Mouse (Mus musculus) WW6 (cell line): ENCODE measurements around the gene Guca1b.
"Not testable (repeated sequence)": the region's sequence is repeated elsewhere in the genome, so short reads cannot be mapped to it uniquely, and the experiment has no call there.

Experiments used
- DNase-seq: peaks from one replicate; pipeline ENCODE4 v3.0.0-alpha.2; 2013; ENCODE audit warnings: low read depth, low spot score

Gene Guca1b

GRCm38 (mm10) chr17:47409897-47410861 is 25.0 kb downstream of the Guca1b start:
- DNase-seq: not testable (repeated sequence)

DNA sequence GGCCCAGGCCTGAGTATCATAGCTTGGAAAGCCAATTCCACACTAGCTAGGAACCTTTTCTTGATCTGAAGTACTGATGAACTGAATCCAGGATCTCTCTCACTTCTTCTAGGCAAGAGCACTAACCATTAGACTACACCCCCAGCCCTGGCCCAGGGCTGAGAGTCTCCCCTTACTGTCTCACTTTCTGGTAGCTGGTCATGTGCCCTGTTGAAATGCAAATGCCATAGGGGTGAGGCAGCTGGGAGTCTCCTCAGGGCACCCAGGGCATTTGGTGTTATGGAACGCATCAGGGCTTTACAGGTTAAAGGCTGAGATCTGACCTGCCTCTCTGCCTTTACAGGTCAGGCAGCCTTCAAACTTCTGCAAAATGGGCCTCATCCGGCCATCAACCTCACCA is 35.0 kb downstream of the Guca1b start:
- DNase-seq: no peak

DNA sequence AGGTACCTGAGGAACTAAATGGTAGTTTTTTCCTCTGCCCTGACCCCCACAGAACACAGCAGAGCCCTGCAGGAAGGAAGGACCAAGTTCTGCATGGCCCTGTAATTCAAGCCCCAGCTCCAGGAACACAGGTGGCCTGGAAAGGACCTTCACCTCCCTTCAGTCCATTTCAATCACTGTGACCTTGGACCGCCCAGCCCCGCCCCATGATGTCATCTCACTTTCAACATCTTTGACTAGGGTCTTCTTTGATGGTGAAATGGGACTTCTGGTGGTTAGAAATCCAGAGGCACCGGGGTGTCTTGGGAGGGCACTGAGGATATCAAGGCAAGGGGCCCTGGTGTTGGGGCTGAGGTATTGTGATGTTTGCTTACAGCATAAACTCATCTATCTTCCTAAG is 36.4 kb downstream of the Guca1b start:
- DNase-seq: no peak

DNA sequence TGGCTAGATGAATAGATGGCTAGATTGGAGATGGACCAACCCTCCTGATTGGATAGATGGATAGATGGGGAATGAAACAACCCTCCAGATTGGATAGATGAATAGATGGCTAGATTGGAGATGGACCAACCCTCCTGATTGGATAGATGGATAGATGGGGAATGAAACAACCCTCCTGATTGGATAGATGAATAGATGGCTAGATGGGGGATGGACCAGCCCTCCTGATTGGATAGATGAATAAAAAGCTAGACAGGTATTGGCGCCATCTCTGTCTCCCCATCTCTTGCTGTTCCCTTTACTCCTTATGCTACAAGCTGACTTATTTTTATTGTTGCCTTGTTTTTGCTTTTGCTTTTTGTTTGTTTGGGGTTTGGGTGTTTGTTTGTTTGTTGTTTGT is 37.4 kb downstream of the Guca1b start:
- not testable (repeated sequence) for DNase-seq

DNA sequence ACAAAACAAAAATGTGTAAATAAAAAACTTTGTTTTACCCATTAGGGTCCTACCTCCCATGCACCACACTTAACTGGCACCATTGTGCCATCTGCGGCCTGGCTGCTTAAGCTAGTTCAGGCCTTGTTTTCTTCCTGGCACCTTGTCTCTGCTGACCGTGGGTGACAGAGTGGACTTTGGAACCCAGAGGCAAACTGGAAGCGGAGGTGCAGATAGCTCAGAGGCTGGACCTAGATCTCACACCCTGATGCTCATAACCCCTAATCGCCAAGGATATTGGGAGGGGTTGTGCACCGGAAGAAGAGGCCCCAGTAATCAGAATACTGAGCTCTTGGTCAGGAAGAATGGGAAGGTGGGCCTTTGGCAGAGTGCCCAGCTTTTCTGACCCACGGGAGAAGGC is 39.0 kb downstream of the Guca1b start:
- no peak for DNase-seq

- DNase-seq: no peak
Observed at GRCm38 (mm10) chr17:47427316-47427715, 42.1 kb downstream of the Guca1b start.

DNA sequence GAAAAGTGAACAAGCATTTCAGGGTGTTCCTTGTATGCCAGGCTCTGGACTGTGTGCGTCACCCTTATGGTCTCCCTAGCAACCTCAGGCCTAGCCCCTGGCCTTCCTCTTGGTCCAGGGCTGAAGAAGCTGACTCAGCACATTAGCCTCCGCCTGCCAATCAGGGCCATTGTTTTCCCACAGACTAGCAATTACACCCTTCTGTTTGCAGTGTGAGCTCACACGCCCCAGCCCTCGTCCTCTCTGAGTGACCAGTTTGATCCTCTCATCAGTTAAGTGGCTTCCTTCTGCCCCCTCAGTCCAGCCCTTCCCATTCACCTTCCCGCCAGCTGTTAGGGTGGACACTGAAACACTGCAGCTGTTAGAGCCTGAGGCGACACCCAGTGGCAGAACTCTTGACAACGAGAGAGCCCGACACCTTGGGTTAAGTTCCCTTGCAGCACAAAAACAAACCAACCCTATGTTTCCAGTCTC is 43.7 kb downstream of the Guca1b start:
- DNase-seq: no peak

DNA sequence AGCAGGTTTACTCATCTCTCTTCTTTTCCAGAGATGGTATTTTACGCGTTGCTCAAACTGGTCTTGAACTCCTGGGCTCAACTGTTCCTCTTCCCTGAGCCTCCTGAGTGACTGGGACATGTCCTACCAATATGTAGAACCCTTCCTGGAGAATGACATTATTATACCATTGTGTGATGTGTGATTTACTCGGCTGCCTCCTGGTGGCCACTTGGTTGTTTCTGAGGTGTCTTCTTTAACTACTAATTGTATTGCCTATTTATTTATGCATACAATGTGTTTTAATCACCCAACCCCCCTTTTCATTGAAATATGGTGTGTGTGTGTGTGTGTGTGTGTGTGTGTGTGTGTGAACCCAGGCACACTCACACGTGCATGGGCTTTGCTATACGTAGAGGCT is 45.6 kb downstream of the Guca1b start:
- no peak for DNase-seq

- no peak for DNase-seq
Observed at GRCm38 (mm10) chr17:47436156-47436906, 51.1 kb downstream of the Guca1b start, which contains the start of gene AI661453. AI661453 (plus strand) TSS chr17:47436615.

GRCm38 (mm10) chr17:47436907-47437547 is 51.8 kb downstream of the Guca1b start, which contains the start of gene 1700001C19Rik:
1700001C19Rik (minus strand) TSS chr17:47437376.
- no peak for DNase-seq

GRCm38 (mm10) chr17:47438611-47439010 is 53.4 kb downstream of the Guca1b start:
- DNase-seq: no peak

- DNase-seq: no peak
Observed at GRCm38 (mm10) chr17:47439396-47440028, 54.3 kb downstream of the Guca1b start.

DNA sequence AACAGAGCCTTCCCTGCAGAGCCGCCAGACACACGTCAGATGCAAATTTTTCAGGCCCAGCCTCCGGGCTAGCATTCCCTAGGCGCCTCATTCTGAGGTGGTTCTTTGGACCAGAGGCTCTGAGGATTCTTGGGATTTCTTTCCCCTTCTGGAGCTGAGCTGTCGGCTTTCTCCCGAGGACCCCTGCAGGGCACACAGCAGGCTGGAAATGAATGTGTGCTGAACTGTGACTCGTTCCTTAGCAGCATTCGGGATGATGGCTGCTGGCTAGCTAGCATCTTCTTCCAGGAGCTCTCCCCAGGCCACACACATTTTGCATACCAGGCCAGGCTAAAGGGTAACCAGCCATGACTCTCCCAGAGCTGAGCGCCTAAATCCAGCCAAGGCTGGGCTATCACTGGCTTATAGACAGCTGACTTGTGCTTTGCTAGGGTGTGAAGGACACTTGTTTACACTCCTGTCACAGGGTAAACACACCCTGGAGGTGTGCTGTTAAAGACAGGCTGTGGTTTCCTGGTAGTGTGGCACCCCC is 55.2 kb downstream of the Guca1b start:
- peak; percentile 20 for DNase-seq

DNA sequence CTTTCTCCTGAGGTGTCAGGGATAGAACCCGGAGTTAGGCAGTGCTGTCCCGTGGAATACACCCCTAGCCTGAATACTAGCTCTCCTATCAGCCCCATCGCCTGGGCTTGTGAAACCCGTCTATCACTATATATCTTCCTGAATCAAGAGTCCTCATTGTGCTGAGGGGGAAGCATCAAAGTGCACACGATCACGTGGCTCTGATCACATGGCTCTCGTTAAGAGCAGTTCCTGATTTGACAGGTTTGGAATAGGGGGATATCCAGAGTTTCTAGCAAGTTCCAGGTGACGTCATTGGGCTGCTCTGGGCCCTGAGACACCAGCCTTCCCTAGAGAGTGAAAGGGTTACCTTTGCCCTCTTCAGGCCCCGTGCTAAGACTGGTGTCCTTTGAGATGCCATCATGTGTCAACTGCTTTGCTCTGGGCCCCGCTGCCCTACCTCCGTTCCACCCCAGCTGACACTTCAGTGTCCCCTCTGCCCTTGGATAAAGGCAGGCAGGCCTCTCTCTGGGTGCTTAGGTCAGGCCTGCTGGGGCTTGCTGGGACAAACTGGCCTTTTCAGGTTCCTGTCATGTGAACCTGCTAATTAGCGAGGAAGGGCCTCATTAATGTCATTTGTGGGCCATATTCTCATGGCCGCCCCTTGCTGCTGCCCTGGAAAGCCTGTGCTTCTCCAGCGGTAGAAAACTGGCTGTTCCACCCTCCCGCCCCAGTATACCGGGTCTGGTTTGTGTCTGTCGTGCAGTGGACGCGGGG is 56.3 kb downstream of the Guca1b start:
- no peak for DNase-seq

- no peak for DNase-seq
Observed at GRCm38 (mm10) chr17:47442271-47442670, 57.1 kb downstream of the Guca1b start.
